Mouse (Mus musculus) gastrocnemius, postnatal 14 days (tissue): ENCODE results near the gene Ccr8. TPM values are rescaled to one million over a fixed set of nuclear protein-coding genes. Genes with fewer than 3 reads are reported as not detected.
A peak's percentile ranks its signal among the peaks of the same experiment; 100 is the strongest.

ENCODE experiments used
- DNase-seq: peaks from one replicate; pipeline ENCODE4 v3.0.0; 2021; ENCODE audit warnings: mixed read lengths
- intact Hi-C: fragments of 180-260 bp; cut with DNase I; formaldehyde crosslinking; loops from one replicate; pipeline ENCODE4 v1.15.1; 2025; ENCODE audit warnings: low total_unique reads
- long read RNA-seq, 2 experiments: library from polyadenylated mRNA; stranded (forward); transcript quantifications; one replicate each; pipeline ENCODE4 v2.0.0; 2021
- total RNA-seq, 2 experiments: library from RNA; stranded (reverse); gene quantifications; 2 replicates each; pipeline ENCODE4 v1.2.3; 2021

Gene Ccr8
- not detected for total RNA-seq
- long read RNA-seq, experiment 1, result 0 reads
- long read RNA-seq, experiment 2, result 0 reads

GRCm38 (mm10) chr9:120091696-120092238, at the start of gene Ccr8:
Gene Ccr8 (plus strand): TSS chr9:120092114.
- intact Hi-C loops, result no loop called here
- DNase-seq, result no peak

GRCm38 (mm10) chr9:120043115-120043514, 48.8 kb upstream of the Ccr8 start:
- DNase-seq, result no peak
- intact Hi-C loops, result no loop called here

GRCm38 (mm10) chr9:120048495-120048894, 43.4 kb upstream of the Ccr8 start:
- intact Hi-C loops, result no loop called here
- no peak for DNase-seq

- intact Hi-C loops, result no loop called here
- no peak for DNase-seq
Observed at GRCm38 (mm10) chr9:120049407-120049806, 42.5 kb upstream of the Ccr8 start.

GRCm38 (mm10) chr9:120054545-120055277, 37.2 kb upstream of the Ccr8 start:
- intact Hi-C loops, result no loop called here
- DNase-seq, result no peak

GRCm38 (mm10) chr9:120056201-120056600, 35.7 kb upstream of the Ccr8 start:
- intact Hi-C loops, result no loop called here
- no peak for DNase-seq

GRCm38 (mm10) chr9:120058730-120059129, 33.2 kb upstream of the Ccr8 start:
- DNase-seq, result no peak
- intact Hi-C loops, result no loop called here

GRCm38 (mm10) chr9:120064317-120064716, 27.6 kb upstream of the Ccr8 start:
- intact Hi-C loops, result no loop called here

GRCm38 (mm10) chr9:120067609-120068008, 24.3 kb upstream of the Ccr8 start:
- DNase-seq, result no peak
- intact Hi-C loops, result no loop called here

More at GRCm38 (mm10) chr9:120064317-120064716, 27.6 kb upstream of the Ccr8 start:
- DNase-seq, result no peak

GRCm38 (mm10) chr9:120068047-120068446, 23.9 kb upstream of the Ccr8 start:
- DNase-seq, result no peak
- intact Hi-C loops, result no loop called here

- no peak for DNase-seq
- intact Hi-C loops, result loop anchor here (5.0 kb wide), 1 partner anchor 42 kb away; no protein-coding TSS in a partner anchor
Observed at GRCm38 (mm10) chr9:120069779-120070178, 22.1 kb upstream of the Ccr8 start, which contains the start of gene Cx3cr1. Gene Cx3cr1 (minus strand): TSS chr9:120069879.

GRCm38 (mm10) chr9:120071251-120071650, 20.7 kb upstream of the Ccr8 start:
- no peak for DNase-seq
- intact Hi-C loops, result loop anchor here (5.0 kb wide), 1 partner anchor 44 kb away; no protein-coding TSS in a partner anchor

GRCm38 (mm10) chr9:120073169-120073568, 18.7 kb upstream of the Ccr8 start:
- intact Hi-C loops, result loop anchor here (2.0 to 5.0 kb wide), 2 partner anchors 46 to 110 kb away; no protein-coding TSS in a partner anchor
- DNase-seq, result peak; percentile 80

- no peak for DNase-seq
- intact Hi-C loops, result loop anchor here (5.0 kb wide), 1 partner anchor 47 kb away; no protein-coding TSS in a partner anchor
Observed at GRCm38 (mm10) chr9:120074516-120074915, 17.4 kb upstream of the Ccr8 start.

GRCm38 (mm10) chr9:120078241-120078640, 13.7 kb upstream of the Ccr8 start:
- DNase-seq, result no peak
- intact Hi-C loops, result no loop called here

GRCm38 (mm10) chr9:120079901-120080300, 12.0 kb upstream of the Ccr8 start:
- intact Hi-C loops, result no loop called here
- no peak for DNase-seq

- intact Hi-C loops, result no loop called here
- peak; percentile 16 for DNase-seq
Observed at GRCm38 (mm10) chr9:120080546-120081108, 11.3 kb upstream of the Ccr8 start.

- intact Hi-C loops, result no loop called here
- no peak for DNase-seq
Observed at GRCm38 (mm10) chr9:120081247-120081646, 10.7 kb upstream of the Ccr8 start.

GRCm38 (mm10) chr9:120081967-120082366, 9.9 kb upstream of the Ccr8 start:
- intact Hi-C loops, result no loop called here
- DNase-seq, result no peak

- no peak for DNase-seq
- intact Hi-C loops, result no loop called here
Observed at GRCm38 (mm10) chr9:120082691-120083090, 9.2 kb upstream of the Ccr8 start.
